ENCODE assay signal across 16 mouse cellular contexts in genomic region chr3:94485922-94486321, GRCm38 (mm10). TPM values are rescaled to one million over a fixed set of nuclear protein-coding genes. Genes with fewer than 3 reads are reported as not detected.
DNase-seq lines count a peak whose midpoint lies in the region; ATAC-seq and TF ChIP-seq lines count a peak whose summit lies in the region.
"Had no signal": no experiment of that assay in that cellular context is flagged by ENCODE, and none has a peak within 500 bp of the region (broad histone marks: within the 10 kb centered on the region; RNA-seq: fewer than 3 reads in every experiment).

No protein-coding gene starts in this region.

- H3K4me1 ChIP-seq in forebrain, embryonic 13.5 days = peaks cover 86% of the 10 kb centered on the region
- peaks cover 83% of the 10 kb centered on the region for H3K4me1 ChIP-seq in midbrain, embryonic 15.5 days
- no peaks in the 10 kb centered on the region for H3K4me1 ChIP-seq in intestine, postnatal 0 days (replicated peaks; ENCODE audit: control insufficient read depth, insufficient read depth, low read length)

- no peak for DNase-seq in layer of hippocampus, adult 2 months (ENCODE audit: low spot score in 2 of 2)
- DNase-seq in layer of hippocampus, postnatal 36 days = no peak
- DNase-seq in brain, embryonic 14.5 days (ENCODE audit: low read depth) = peak; percentile 68
- DNase-seq in liver = no peak
- DNase-seq: cerebellum, adult 9-10 months; gastrocnemius, adult 2 months; heart, postnatal 14 days; kidney, adult 2 months; kidney, postnatal 4 days; lung, embryonic 14.5 days had no signal

- peak overlapping the region; percentile 57; the same call in 1 of the 2 replicates for H3K4me2 ChIP-seq in forebrain, embryonic 13.5 days
- no peak overlapping the region for H3K4me2 ChIP-seq in midbrain, embryonic 15.5 days
- no peak overlapping the region for H3K4me2 ChIP-seq in intestine, postnatal 0 days (replicated peaks; ENCODE audit: low read depth)
- H3K4me2 ChIP-seq: lung, embryonic 14.5 days had no signal

- H3K27me3 ChIP-seq in forebrain, embryonic 13.5 days = no peaks in the 10 kb centered on the region
- no peaks in the 10 kb centered on the region for H3K27me3 ChIP-seq in midbrain, embryonic 15.5 days (replicated peaks)
- no peaks in the 10 kb centered on the region for H3K27me3 ChIP-seq in intestine, postnatal 0 days (replicated peaks; ENCODE audit: control insufficient read depth, insufficient read depth, low read length)

- WGBS in forebrain, embryonic 13.5 days = 31% methylated on average over 7 of the region's 7 CpGs
- WGBS in midbrain, embryonic 15.5 days = 43% methylated on average over 7 of the region's 7 CpGs
- 76% methylated on average over 7 of the region's 7 CpGs for WGBS in intestine, postnatal 0 days

- no peaks in the 10 kb centered on the region for H3K9me3 ChIP-seq in forebrain, embryonic 13.5 days (replicated peaks)
- H3K9me3 ChIP-seq in midbrain, embryonic 15.5 days = no peaks in the 10 kb centered on the region
- H3K9me3 ChIP-seq in intestine, postnatal 0 days (ENCODE audit: control insufficient read depth) = no peaks in the 10 kb centered on the region
- H3K9me3 ChIP-seq: embryonic facial prominence, embryonic 10.5 days had no signal

- no peak for TF ChIP-seq POLR2A in brain, embryonic 14.5 days (IDR thresholded peaks at IDR 0.05; ENCODE audit: borderline replicate concordance, extremely low read depth, insufficient read depth, insufficient read length, poor library complexity, severe bottlenecking)

- no peak for ATAC-seq in forebrain, embryonic 13.5 days
- no peak for ATAC-seq in midbrain, embryonic 15.5 days (replicated peaks)
- ATAC-seq in intestine, postnatal 0 days = no peak

- 0 out of 2 replicates have a peak overlapping the region, but pooled peaks have one; percentile 43 for H3K9ac ChIP-seq in forebrain, embryonic 13.5 days
- H3K9ac ChIP-seq in midbrain, embryonic 15.5 days = no peak overlapping the region
- no peak overlapping the region for H3K9ac ChIP-seq in intestine, postnatal 0 days (ENCODE audit: low read depth, low read length)
- H3K9ac ChIP-seq: lung, embryonic 14.5 days had no signal

- H3K4me3 ChIP-seq in layer of hippocampus, adult 2 months = no peak overlapping the region; the same call in 1 of the 2 replicates
- no peak overlapping the region for H3K4me3 ChIP-seq in forebrain, embryonic 13.5 days
- H3K4me3 ChIP-seq in midbrain, embryonic 15.5 days = no peak overlapping the region
- H3K4me3 ChIP-seq in intestine, postnatal 0 days (ENCODE audit: low read depth, low read length) = no peak overlapping the region
- H3K4me3 ChIP-seq: embryonic facial prominence, embryonic 10.5 days; gastrocnemius, adult 2 months had no signal

- peak overlapping the region; percentile 95 for H3K27ac ChIP-seq in layer of hippocampus, adult 2 months
- H3K27ac ChIP-seq in forebrain, embryonic 13.5 days = peak overlapping the region; percentile 89
- peak overlapping the region; percentile 89 for H3K27ac ChIP-seq in midbrain, embryonic 15.5 days
- H3K27ac ChIP-seq in intestine, postnatal 0 days (ENCODE audit: low read depth, low read length) = no peak overlapping the region
- H3K27ac ChIP-seq: gastrocnemius, adult 2 months had no signal

- TF ChIP-seq CTCF in layer of hippocampus, adult 2 months (conservative IDR thresholded peaks at IDR 0.05) = no peak
- TF ChIP-seq CTCF in brain, embryonic 14.5 days (IDR thresholded peaks at IDR 0.05; ENCODE audit: borderline replicate concordance, extremely low read depth, insufficient read depth, insufficient read length) = no peak
- no peak for TF ChIP-seq CTCF in intestine, postnatal 0 days (IDR thresholded peaks at IDR 0.05; ENCODE audit: low read depth)

- peaks cover 76% of the 10 kb centered on the region for H3K36me3 ChIP-seq in forebrain, embryonic 13.5 days (ENCODE audit: poor library complexity, severe bottlenecking)
- peaks cover 19% of the 10 kb centered on the region for H3K36me3 ChIP-seq in midbrain, embryonic 15.5 days (replicated peaks)
- peaks cover 2% of the 10 kb centered on the region; the same call in 1 of the 2 replicates for H3K36me3 ChIP-seq in intestine, postnatal 0 days (ENCODE audit: control insufficient read depth, insufficient read depth)

RNA-seq across cellular contexts. Expression of gene Riiad1, which starts 5.8 kb away (rescaled TPM):
- 1 to 10 TPM; 5.8 to 7.2 TPM for total RNA-seq in layer of hippocampus, adult 2 months (2021)
- total RNA-seq in layer of hippocampus, postnatal 36 days (2021) = 1 to 10 TPM; 5.7 to 6.3 TPM
- 5.7 and 5.8 TPM in 2 replicates for polyA plus RNA-seq in brain, embryonic 14.5 days (2012; rRNA removed)
- 20.2 and 22.8 TPM in 2 replicates for polyA plus RNA-seq in forebrain, embryonic 13.5 days (2015; fragmentation: Nextera tagmentation; extraction: Ambion mirVana)
- polyA plus RNA-seq in midbrain, embryonic 15.5 days (2015; fragmentation: Nextera tagmentation; extraction: Ambion mirVana) = 20.1 and 21.3 TPM in 2 replicates
- polyA plus RNA-seq in intestine, postnatal 0 days (2015; fragmentation: Nextera tagmentation; extraction: Ambion mirVana) = 3.5 and 3.9 TPM in 2 replicates

RNA-seq across cellular contexts. Expression of gene Celf3, which starts 7.8 kb away (rescaled TPM):
- total RNA-seq in layer of hippocampus, adult 2 months (2021) = 100 to 1,000 TPM; 184 to 202 TPM
- total RNA-seq in layer of hippocampus, postnatal 36 days (2021) = 100 to 1,000 TPM; 156 to 195 TPM
- 696 and 882 TPM in 2 replicates for polyA plus RNA-seq in brain, embryonic 14.5 days (2012; rRNA removed)
- 320 and 332 TPM in 2 replicates for polyA plus RNA-seq in forebrain, embryonic 13.5 days (2015; fragmentation: Nextera tagmentation; extraction: Ambion mirVana)
- polyA plus RNA-seq in midbrain, embryonic 15.5 days (2015; fragmentation: Nextera tagmentation; extraction: Ambion mirVana) = 320 and 350 TPM in 2 replicates
- polyA plus RNA-seq in intestine, postnatal 0 days (2015; fragmentation: Nextera tagmentation; extraction: Ambion mirVana) = 12.2 and 12.8 TPM in 2 replicates
- total RNA-seq: gastrocnemius, adult 2 months; heart, postnatal 14 days had no signal

RNA-seq across cellular contexts. Expression of gene Oaz3, which starts 42.2 kb away (rescaled TPM):
- not detected for total RNA-seq in layer of hippocampus, adult 2 months (2021)
- total RNA-seq in layer of hippocampus, postnatal 36 days (2021) = not detected
- 0.16 and 0.57 TPM in 2 replicates for polyA plus RNA-seq in brain, embryonic 14.5 days (2012; rRNA removed)
- 1.2 and 1.4 TPM in 2 replicates for polyA plus RNA-seq in forebrain, embryonic 13.5 days (2015; fragmentation: Nextera tagmentation; extraction: Ambion mirVana)
- 1.6 and 1.8 TPM in 2 replicates for polyA plus RNA-seq in midbrain, embryonic 15.5 days (2015; fragmentation: Nextera tagmentation; extraction: Ambion mirVana)
- 0.35 and 0.56 TPM in 2 replicates for polyA plus RNA-seq in intestine, postnatal 0 days (2015; fragmentation: Nextera tagmentation; extraction: Ambion mirVana)
- total RNA-seq: adrenal gland, postnatal 4 days; gastrocnemius, adult 2 months; heart, postnatal 14 days; megakaryocyte progenitor cell, adult 5-6 weeks had no signal

RNA-seq across cellular contexts. Expression of gene Mrpl9, which starts 42.8 kb away (rescaled TPM):
- total RNA-seq in layer of hippocampus, adult 2 months (2021) = 10 to 100 TPM; 41.3 to 44.4 TPM
- 10 to 100 TPM; 44.7 to 45.3 TPM for total RNA-seq in layer of hippocampus, postnatal 36 days (2021)
- 48.8 and 51.9 TPM in 2 replicates for polyA plus RNA-seq in brain, embryonic 14.5 days (2012; rRNA removed)
- polyA plus RNA-seq in forebrain, embryonic 13.5 days (2015; fragmentation: Nextera tagmentation; extraction: Ambion mirVana) = 62.8 and 62.9 TPM in 2 replicates
- polyA plus RNA-seq in midbrain, embryonic 15.5 days (2015; fragmentation: Nextera tagmentation; extraction: Ambion mirVana) = 56.7 and 57.8 TPM in 2 replicates
- 33.5 and 35.2 TPM in 2 replicates for polyA plus RNA-seq in intestine, postnatal 0 days (2015; fragmentation: Nextera tagmentation; extraction: Ambion mirVana)

Comparison
In these comparisons a context has a peak if more than half of its experiments do, and no peak if none do; other contexts are left out.
1. RNA of gene Celf3, which starts 7.8 kb away (polyA plus RNA-seq): 696 to 882 TPM in brain, embryonic 14.5 days, 320 to 350 TPM in midbrain, embryonic 15.5 days and 320 to 332 TPM in forebrain, embryonic 13.5 days; 12.2 to 12.8 TPM in intestine, postnatal 0 days; every median in the first group is over 10 times any median in the second.